Mouse (Mus musculus): ENCODE data around the gene Foxn2.

DNA sequence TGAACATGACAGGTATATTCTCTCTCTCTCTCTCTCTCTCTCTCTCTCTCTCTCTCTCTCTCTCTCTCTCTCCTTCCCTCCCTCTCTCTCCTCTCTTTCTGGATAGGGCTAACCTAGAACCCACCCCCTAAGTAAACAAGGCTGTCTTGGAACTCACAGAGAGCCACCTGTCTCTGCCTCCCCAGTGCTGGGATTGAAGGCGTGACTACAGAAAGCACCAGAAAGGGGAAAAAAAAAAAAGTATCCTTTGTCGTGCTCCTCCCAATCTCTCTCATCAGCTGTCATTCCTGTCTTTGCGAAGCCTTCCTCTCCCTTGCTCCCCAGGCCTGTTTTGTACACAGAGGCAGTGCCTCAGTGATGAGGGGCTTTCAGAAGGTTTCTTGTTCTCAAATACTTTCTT, 69.5 kb downstream of the Foxn2 start:
- no peak for TF ChIP-seq POLR2A (IDR thresholded peaks at IDR 0.05; ENCODE audit: low read depth, low read length)
- TF ChIP-seq CTCF (conservative IDR thresholded peaks at IDR 0.05; ENCODE audit: insufficient read depth, insufficient read length, low read depth, low read length) = no peak
